Mouse (Mus musculus) embryo, embryonic 10 days (tissue): ENCODE measurements around the gene Casz1.
A peak's percentile ranks its signal among the peaks of the same experiment; 100 is the strongest.

Experiments
- DNase-seq: peaks from one replicate; pipeline ENCODE4 v3.0.0-alpha.2; 2015; ENCODE audit warnings: low spot score

Casz1 gene

GRCm38 (mm10) chr4:148878192-148878983 is 74.2 kb downstream of the Casz1 start:
- no peak for DNase-seq

- no peak for DNase-seq
Observed at GRCm38 (mm10) chr4:148878984-148879610, 74.9 kb downstream of the Casz1 start.

GRCm38 (mm10) chr4:148879631-148880030 is 75.4 kb downstream of the Casz1 start:
- no peak for DNase-seq

GRCm38 (mm10) chr4:148881001-148881669 is 76.9 kb downstream of the Casz1 start:
- peak; percentile 70 for DNase-seq

GRCm38 (mm10) chr4:148881838-148882237 is 77.6 kb downstream of the Casz1 start:
- no peak for DNase-seq

DNA sequence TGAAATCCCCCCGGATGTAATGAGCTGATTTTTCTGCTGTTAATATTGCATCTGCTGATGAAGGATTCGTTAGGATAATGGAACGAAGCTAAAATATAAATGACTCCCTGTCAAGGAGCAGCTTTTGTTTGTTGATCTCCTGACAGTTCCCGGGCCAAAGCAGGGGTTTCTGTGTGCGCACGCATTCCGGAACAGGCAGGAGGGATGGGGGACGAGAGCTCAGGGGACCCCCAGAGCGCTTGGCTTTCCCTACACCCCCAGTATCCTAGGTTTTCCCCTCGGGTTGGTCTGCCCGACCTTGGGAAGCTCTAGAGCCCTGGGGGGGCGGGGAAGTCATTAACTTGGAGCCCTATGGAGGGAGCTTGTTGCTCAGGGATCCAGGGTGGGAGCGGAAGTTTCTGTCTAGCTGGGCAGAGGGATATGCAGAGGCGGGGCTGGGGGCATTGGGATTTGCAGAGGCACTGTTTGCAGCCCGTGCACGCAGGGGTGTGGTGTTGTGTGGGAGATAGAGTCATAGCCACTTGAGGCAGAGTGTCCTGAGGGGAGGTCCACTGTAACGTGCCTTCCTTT is 78.2 kb downstream of the Casz1 start:
- DNase-seq = peak; percentile 28

DNA sequence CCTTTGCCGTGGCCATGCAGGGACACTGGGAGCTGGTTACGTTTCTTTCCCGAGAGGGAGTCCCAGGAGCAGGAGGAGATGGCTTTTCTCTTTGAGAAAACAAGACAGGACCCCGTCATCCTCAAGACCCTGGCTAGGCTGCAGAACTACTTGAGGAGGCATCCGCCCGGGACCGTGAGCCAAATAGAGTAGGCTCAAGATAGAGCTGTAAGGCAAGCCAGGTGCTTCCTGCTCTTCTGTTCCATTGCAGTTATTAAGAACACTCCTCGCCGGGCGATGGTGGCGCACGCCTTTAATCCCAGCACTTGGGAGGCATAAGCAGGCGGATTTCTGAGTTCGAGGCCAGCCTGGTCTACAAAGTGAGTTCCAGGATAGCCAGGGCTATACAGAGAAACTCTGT is 80.4 kb downstream of the Casz1 start:
- no peak for DNase-seq

- DNase-seq = no peak
Observed at GRCm38 (mm10) chr4:148885401-148885800, 81.2 kb downstream of the Casz1 start.

DNA sequence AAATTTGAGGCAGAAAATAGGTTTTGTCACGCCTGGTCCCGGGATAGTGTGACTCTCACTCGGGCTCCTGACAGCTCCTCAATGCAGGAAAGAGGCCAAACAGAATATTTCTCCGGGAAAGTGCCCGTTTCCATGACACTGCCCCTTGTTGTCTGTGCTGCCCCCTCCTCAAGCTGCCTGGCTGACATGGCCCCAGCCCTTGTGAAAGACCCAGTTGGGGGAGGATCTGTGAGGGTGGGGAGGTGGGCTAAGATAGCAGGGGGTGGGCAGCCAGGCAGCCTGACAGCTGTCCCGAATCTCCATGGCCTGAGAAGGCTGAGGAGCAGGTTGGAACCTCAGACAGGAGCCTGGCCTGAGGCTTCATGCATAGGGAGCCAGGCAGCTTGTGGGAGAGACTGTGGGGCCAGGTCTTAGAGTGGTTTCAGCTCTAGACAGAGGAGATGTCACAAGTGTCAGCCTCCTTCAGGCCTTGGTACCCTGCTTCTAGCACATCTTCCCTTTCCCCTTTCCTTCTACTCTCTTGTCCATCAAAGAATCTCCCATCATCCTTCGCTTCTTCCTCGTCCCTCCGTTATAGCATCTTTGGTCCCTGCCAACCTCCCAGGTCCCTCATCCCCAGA is 81.8 kb downstream of the Casz1 start:
- peak; percentile 71 for DNase-seq

DNA sequence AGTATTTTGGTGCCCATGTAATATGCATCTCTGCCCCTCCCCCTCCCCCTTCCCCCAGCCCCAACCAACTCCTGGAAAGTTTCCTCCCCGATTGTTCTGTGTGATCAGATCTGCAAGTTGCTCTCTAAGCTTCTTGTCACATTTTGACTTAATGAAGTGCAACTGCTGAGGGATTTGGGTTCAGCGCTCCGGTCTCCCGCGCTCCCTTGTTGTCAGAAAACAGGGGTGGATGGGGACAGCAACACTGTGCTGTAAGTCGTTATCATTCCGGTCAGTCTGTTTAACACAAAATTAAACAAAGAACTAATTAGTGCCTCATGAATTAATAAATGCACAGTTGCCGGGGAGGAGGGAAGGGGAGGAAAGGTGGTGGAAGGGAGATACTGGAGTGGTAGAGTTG is 84.0 kb downstream of the Casz1 start:
- DNase-seq = no peak

DNA sequence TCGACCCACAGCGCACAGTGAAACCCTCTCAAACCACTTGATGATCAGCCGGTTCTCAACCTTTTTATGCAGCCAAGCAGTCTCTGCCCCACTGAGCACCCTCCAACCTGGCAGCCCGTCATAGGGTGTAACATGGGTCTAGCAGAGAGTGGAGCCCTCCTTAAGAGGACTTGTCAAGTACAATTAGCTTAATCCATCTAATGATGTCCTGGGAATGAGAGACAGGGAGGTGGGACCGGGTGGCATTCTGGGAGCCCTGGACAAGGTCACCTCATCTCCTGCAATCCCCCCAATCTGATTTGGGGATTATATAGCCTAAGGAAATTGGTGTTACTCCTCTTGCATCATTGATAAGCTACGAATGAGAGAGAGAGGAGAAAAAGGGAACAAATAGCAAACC is 84.8 kb downstream of the Casz1 start:
- DNase-seq = no peak

DNA sequence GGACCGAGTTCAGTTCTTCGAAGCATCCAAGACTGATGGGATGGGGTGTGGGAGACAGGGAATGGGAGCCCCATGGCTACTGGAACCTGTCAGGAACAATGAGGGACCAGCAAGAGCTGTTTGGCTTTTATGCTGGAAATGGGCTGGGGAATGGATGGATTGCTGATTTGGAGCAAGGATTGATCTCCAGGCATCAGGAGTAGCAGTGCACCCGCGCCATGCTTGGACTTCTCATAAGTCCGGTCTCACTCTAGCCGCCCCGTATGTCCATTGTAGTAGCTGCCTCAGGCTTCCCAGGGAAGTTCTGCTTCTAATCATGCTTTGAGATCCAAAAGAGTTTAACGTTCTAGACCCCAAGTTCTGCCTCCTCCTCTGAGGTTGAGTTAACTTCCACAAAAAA is 86.2 kb downstream of the Casz1 start:
- DNase-seq = no peak

- DNase-seq = peak; percentile 91
Observed at GRCm38 (mm10) chr4:148890892-148891838, 86.9 kb downstream of the Casz1 start.

GRCm38 (mm10) chr4:148896125-148896524 is 91.9 kb downstream of the Casz1 start:
- no peak for DNase-seq

GRCm38 (mm10) chr4:148899927-148900294 is 95.7 kb downstream of the Casz1 start:
- no peak for DNase-seq

GRCm38 (mm10) chr4:148900295-148901211 is 96.3 kb downstream of the Casz1 start:
- peak; percentile 89 for DNase-seq

DNA sequence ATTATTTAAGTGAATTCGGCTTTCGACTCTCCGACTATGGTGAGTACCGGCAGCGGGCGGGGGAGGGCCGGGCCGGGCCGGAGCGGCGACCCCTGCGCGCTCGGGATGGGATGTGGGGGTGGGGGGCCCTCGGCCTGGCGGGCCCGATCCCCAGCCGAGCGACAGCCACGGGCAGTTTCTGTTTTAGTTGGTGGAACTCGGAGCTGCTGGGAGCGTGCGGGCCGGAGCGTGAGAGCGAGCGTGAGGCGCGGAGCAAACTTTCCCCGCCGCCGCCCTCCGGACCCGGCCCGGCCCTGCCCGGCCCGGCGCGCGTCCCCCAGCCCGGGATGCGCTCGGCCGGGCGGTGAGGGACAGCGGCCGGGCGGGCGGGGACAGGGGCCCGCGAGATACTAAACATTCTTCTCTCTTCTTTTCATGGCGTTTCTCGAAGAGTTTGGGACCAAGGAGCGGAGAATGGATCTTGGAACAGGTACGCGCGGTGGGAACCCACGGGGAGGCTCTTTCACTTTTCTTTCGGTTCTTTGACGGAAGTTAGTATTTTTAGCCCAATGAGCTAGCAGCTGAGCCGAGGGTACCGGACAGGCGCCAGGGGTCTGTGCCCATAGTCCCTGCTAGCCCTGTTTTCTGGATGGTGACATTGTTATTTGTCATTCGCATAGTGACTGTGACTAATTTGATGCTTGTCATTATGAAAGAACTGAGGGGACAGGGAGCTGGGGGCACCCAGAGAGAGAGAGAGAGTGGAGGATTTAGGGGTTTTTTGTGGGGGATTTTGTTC is 97.2 kb downstream of the Casz1 start:
- DNase-seq = no peak

GRCm38 (mm10) chr4:148902919-148903727 is 98.9 kb downstream of the Casz1 start:
- DNase-seq = peak; percentile 65
